Mouse (Mus musculus) heart, postnatal 0 days (tissue): Measurements from ENCODE around the gene Zfp148.

Experiments
- CTCF ChIP-seq: IDR thresholded peaks from 2 replicates; pipeline ENCODE4 v1.5.1; 2016; ENCODE audit warnings: antibody characterized with exemption, control low read depth, low read depth
- EP300 ChIP-seq: IDR thresholded peaks from 2 replicates; pipeline ENCODE4 v1.6.1; 2016; ENCODE audit warnings: antibody characterized with exemption, low read depth

DNA sequence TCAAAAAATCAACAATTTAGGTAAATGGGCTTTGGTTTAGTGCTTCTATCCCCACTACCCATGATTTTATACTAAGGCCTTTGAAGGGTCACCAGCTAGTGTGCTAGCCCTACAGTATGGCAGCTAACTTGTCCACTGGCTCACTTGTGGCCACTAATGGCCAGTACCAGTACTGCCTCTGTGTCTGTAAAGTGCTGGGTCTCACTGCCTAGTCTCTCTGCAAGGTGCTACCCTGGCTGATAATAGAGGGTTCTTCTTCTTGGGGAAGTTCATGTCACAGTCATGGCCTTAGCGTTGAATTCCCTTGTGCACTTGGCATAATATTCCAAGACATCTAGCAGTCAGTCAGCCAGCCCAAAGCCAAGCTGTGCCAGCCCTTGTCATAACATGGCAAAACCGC lies 100.5 kb downstream of the Zfp148 start:
- TF ChIP-seq CTCF (peak; percentile 55), EP300 (no peak)
